Mouse (Mus musculus): ENCODE measurements at regions not wholly inside any gene's neighbourhood (a gene's known extent, or its start where the extent isn't known, plus 50 kb on each side); places are given as distances from the start of the nearest gene placed in this dataset.

GRCm38 (mm10) chr16:12638971-12639640, 470.4 kb upstream of the Ercc4 start:
- TF ChIP-seq TCF12 (IDR thresholded peaks at IDR 0.05; ENCODE audit: insufficient read depth, poor library complexity, severe bottlenecking) (no peak), MAX (IDR thresholded peaks at IDR 0.05; ENCODE audit: low read depth) (no peak), POLR2A (IDR thresholded peaks at IDR 0.05; ENCODE audit: insufficient read length, low read depth) (no peak), POLR2AphosphoS2 (IDR thresholded peaks at IDR 0.05; ENCODE audit: insufficient read length, low read depth) (no peak), USF1 (IDR thresholded peaks at IDR 0.05; ENCODE audit: low read depth) (no peak), MYOD1 (IDR thresholded peaks at IDR 0.05; ENCODE audit: control insufficient read depth in 1 of 3, insufficient read length in 2 of 3, low read depth in 2 of 3) (no peak), E2F4 (IDR thresholded peaks at IDR 0.05; ENCODE audit: insufficient read depth) (no peak)

All from myocyte (in vitro differentiated cells).